Mouse (Mus musculus) midbrain, embryonic 11.5 days (tissue): ENCODE results near the gene Syngap1. TPM values are rescaled to one million over a fixed set of nuclear protein-coding genes. Genes with fewer than 3 reads are reported as not detected.

Experiments used
- ATAC-seq: fragments of 200-750 bp; cut with Nextera tagmentation; 2 replicates; pipeline ENCODE4 v1.8.0; 2017; ENCODE audit warnings: moderate TSS enrichment, moderate library complexity; ENCODE audit not compliant: low FRiP score
- DNase-seq: peaks from one replicate; pipeline ENCODE4 v3.0.0; 2015; ENCODE audit warnings: low spot score; ENCODE audit errors: missing footprints
- H3K27ac ChIP-seq: fragments of 300-500 bp; sonication (generic); 2 replicates; pipeline ENCODE4 v1.5.1; 2014; ENCODE audit warnings: low read depth, low read length
- H3K27me3 ChIP-seq: fragments of 300-500 bp; sonication (generic); 2 replicates; pipeline ENCODE4 v1.6.1; 2014; ENCODE audit warnings: mild to moderate bottlenecking, low read length, moderate library complexity, mixed read lengths; ENCODE audit not compliant: control insufficient read depth, insufficient read depth
- H3K36me3 ChIP-seq: fragments of 300-500 bp; sonication (generic); 2 replicates; pipeline ENCODE4 v1.6.1; 2014; ENCODE audit warnings: mild to moderate bottlenecking, low read length, moderate library complexity, mixed read lengths; ENCODE audit not compliant: control insufficient read depth, insufficient read depth
- H3K4me1 ChIP-seq: fragments of 300-500 bp; sonication (generic); 2 replicates; pipeline ENCODE4 v1.6.1; 2014; ENCODE audit warnings: low read length; ENCODE audit not compliant: control insufficient read depth, insufficient read depth
- H3K4me2 ChIP-seq: fragments of 300-500 bp; sonication (generic); 2 replicates; pipeline ENCODE4 v1.6.1; 2014; ENCODE audit warnings: mild to moderate bottlenecking, moderate library complexity
- H3K4me3 ChIP-seq: fragments of 300-500 bp; sonication (generic); 2 replicates; pipeline ENCODE4 v1.5.1; 2014; ENCODE audit warnings: low read depth, low read length
- H3K9ac ChIP-seq: fragments of 300-500 bp; sonication (generic); 2 replicates; pipeline ENCODE4 v1.6.1; 2014; ENCODE audit warnings: low read length
- H3K9me3 ChIP-seq: fragments of 300-500 bp; sonication (generic); 2 replicates; pipeline ENCODE4 v1.6.1; 2016; ENCODE audit warnings: low read length; ENCODE audit not compliant: control insufficient read depth
- WGBS: fragments of 180-500 bp; shearing (Covaris S2); extraction: QIAGEN DNeasy Blood & Tissue Kit; methylation state at CpG from one replicate; pipeline ENCODE4 v1.1.7; 2014; 5-methylcytosine and 5-hydroxymethylcytosine counted together
- polyA plus RNA-seq: library from polyadenylated mRNA; unstranded; fragments of >200 nt; fragmentation: Nextera tagmentation; extraction: Ambion mirVana; gene quantifications from 2 replicates; pipeline ENCODE4 v1.2.1, GENCODE M21; 2014

Gene Syngap1
- polyA plus RNA-seq, 1 experiment from 2014 or later: 2.3 TPM

DNA sequence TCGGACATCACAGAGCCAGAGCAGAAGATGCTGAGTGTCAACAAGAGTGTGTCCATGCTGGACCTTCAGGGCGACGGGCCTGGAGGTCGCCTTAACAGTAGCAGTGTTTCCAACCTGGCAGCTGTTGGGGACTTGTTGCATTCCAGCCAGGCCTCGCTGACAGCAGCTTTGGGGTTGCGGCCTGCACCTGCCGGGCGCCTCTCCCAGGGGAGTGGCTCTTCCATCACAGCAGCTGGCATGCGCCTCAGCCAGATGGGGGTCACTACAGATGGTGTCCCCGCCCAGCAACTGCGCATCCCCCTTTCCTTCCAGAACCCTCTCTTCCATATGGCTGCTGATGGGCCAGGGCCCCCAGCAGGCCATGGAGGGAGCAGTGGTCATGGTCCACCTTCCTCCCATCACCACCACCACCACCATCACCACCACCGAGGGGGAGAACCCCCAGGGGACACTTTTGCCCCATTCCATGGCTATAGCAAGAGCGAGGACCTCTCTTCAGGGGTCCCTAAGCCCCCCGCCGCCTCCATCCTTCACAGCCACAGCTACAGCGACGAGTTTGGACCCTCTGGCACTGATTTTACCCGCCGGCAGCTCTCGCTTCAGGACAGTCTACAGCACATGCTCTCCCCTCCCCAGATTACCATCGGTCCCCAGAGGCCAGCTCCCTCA lies 20.7 kb downstream of the Syngap1 start:
- H3K4me2 ChIP-seq: no peak overlapping the region
- 91% methylated on average over 21 of the region's 21 CpGs for WGBS
- H3K4me1 ChIP-seq: no peaks in the 10 kb centered on the region
- no peak for ATAC-seq
- H3K4me3 ChIP-seq: no peak overlapping the region
- H3K27ac ChIP-seq: no peak overlapping the region
- DNase-seq: no peak
- H3K9ac ChIP-seq: no peak overlapping the region
- no peaks in the 10 kb centered on the region for H3K27me3 ChIP-seq
- H3K36me3 ChIP-seq: peaks cover 23% of the 10 kb centered on the region
- no peaks in the 10 kb centered on the region for H3K9me3 ChIP-seq

- peaks cover 18% of the 10 kb centered on the region for H3K36me3 ChIP-seq
- H3K27me3 ChIP-seq: no peaks in the 10 kb centered on the region
- H3K27ac ChIP-seq: no peak overlapping the region
- ATAC-seq: no peak
- no peak overlapping the region for H3K4me2 ChIP-seq
- H3K9me3 ChIP-seq: no peaks in the 10 kb centered on the region
- no peak overlapping the region for H3K9ac ChIP-seq
- no peak for DNase-seq
- H3K4me1 ChIP-seq: peaks cover 2% of the 10 kb centered on the region; the same call in 1 of the 2 replicates
- 89% methylated on average over 11 of the region's 11 CpGs for whole genome bisulfite sequencing
- H3K4me3 ChIP-seq: no peak overlapping the region
These were observed 25.9 kb downstream of the Syngap1 start for GRCm38 (mm10) chr17:26966993-26967392.

- Histone ChIP-seq H3K27me3 (no peaks in the 10 kb centered on the region), H3K4me3 (no peak overlapping the region), H3K9ac (no peak overlapping the region), H3K36me3 (peaks cover 18% of the 10 kb centered on the region), H3K27ac (no peak overlapping the region), H3K4me1 (peaks cover 4% of the 10 kb centered on the region; the same call in 1 of the 2 replicates), H3K9me3 (no peaks in the 10 kb centered on the region), H3K4me2 (no peak overlapping the region)
- WGBS: 94% methylated on average over 6 of the region's 6 CpGs
- ATAC-seq (no peak), DNase-seq (no peak)
These were observed 26.4 kb downstream of the Syngap1 start for GRCm38 (mm10) chr17:26967477-26967876.

DNA sequence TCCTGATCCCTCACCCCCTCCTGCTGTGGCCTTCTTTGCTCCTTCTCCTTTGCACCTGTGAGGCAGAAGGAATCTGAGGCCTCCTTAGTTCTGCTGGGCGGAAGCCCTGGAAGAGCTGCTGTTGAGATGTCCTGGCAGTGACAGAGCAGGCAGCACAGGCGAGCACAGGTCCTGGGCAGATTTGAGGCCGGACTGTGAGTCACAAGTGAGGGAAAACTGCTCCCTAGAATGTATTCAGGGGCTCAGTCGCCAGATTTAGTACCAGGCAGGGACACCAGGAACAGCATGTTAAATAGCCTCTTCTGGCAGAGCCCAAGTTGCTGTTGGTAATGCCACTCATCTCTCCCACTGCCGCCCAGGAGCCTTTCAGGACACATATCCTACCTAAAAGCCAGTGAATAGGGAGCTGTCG lies 27.2 kb downstream of the Syngap1 start:
- WGBS: 80% methylated on average over 6 of the region's 6 CpGs
- H3K9ac ChIP-seq: no peak overlapping the region
- peaks cover 12% of the 10 kb centered on the region for H3K36me3 ChIP-seq
- no peaks in the 10 kb centered on the region for H3K9me3 ChIP-seq
- H3K27ac ChIP-seq: no peak overlapping the region
- peaks cover 4% of the 10 kb centered on the region; the same call in 1 of the 2 replicates for H3K4me1 ChIP-seq
- H3K27me3 ChIP-seq: no peaks in the 10 kb centered on the region
- H3K4me3 ChIP-seq: no peak overlapping the region
- no peak for DNase-seq
- H3K4me2 ChIP-seq: no peak overlapping the region
- no peak for ATAC-seq

GRCm38 (mm10) chr17:26969257-26969656 lies 28.2 kb downstream of the Syngap1 start:
- H3K4me2 ChIP-seq: no peak overlapping the region
- ATAC-seq (no peak), DNase-seq (no peak)
- peaks cover 12% of the 10 kb centered on the region for H3K4me1 ChIP-seq
- H3K9me3 ChIP-seq: no peaks in the 10 kb centered on the region
- H3K4me3 ChIP-seq: no peak overlapping the region
- 85% methylated on average over 6 of the region's 6 CpGs for WGBS
- H3K27ac ChIP-seq: no peak overlapping the region
- H3K36me3 ChIP-seq: peaks cover 11% of the 10 kb centered on the region
- no peaks in the 10 kb centered on the region for H3K27me3 ChIP-seq
- no peak overlapping the region for H3K9ac ChIP-seq

- H3K9ac ChIP-seq: no peak overlapping the region
- H3K4me2 ChIP-seq: no peak overlapping the region
- ATAC-seq (no peak), DNase-seq (no peak)
- WGBS: 67% methylated on average over 12 of the region's 12 CpGs
- no peaks in the 10 kb centered on the region for H3K9me3 ChIP-seq
- H3K27me3 ChIP-seq: no peaks in the 10 kb centered on the region
- peaks cover 12% of the 10 kb centered on the region for H3K4me1 ChIP-seq
- no peak overlapping the region for H3K27ac ChIP-seq
- H3K4me3 ChIP-seq: no peak overlapping the region
- H3K36me3 ChIP-seq: peaks cover 6% of the 10 kb centered on the region
These were observed 29.2 kb downstream of the Syngap1 start for GRCm38 (mm10) chr17:26970221-26970620.

- Histone ChIP-seq H3K4me2 (no peak overlapping the region; the same call in 1 of the 2 replicates), H3K9ac (no peak overlapping the region), H3K9me3 (no peaks in the 10 kb centered on the region), H3K4me3 (no peak overlapping the region), H3K36me3 (peaks cover 13% of the 10 kb centered on the region), H3K27me3 (no peaks in the 10 kb centered on the region), H3K4me1 (peaks cover 15% of the 10 kb centered on the region), H3K27ac (no peak overlapping the region)
- ATAC-seq (no peak), DNase-seq (no peak)
- WGBS: 58% methylated on average over 8 of the region's 8 CpGs
These were observed 30.3 kb downstream of the Syngap1 start for GRCm38 (mm10) chr17:26971247-26971905.

GRCm38 (mm10) chr17:26972107-26972506 lies 31.1 kb downstream of the Syngap1 start:
- H3K9ac ChIP-seq: peak overlapping the region; percentile 81
- ATAC-seq (no peak), DNase-seq (no peak)
- H3K4me2 ChIP-seq: peak overlapping the region; percentile 94
- no peak overlapping the region for H3K27ac ChIP-seq
- no peaks in the 10 kb centered on the region for H3K9me3 ChIP-seq
- no peaks in the 10 kb centered on the region for H3K27me3 ChIP-seq
- peaks cover 13% of the 10 kb centered on the region; the same call in 1 of the 2 replicates for H3K36me3 ChIP-seq
- peak overlapping the region; percentile 90 for H3K4me3 ChIP-seq
- WGBS: 12% methylated on average over 3 of the region's 3 CpGs
- peaks cover 17% of the 10 kb centered on the region for H3K4me1 ChIP-seq
